Mouse (Mus musculus) heart, embryonic 10.5 days (tissue): ENCODE data around the gene Ubox5. TPM values are rescaled to one million over a fixed set of nuclear protein-coding genes. Genes with fewer than 3 reads are reported as not detected.
"Not testable (repeated sequence)": the region's sequence is repeated elsewhere in the genome, so short reads cannot be mapped to it uniquely, and the experiment has no call there.

ENCODE experiments used
- DNase-seq: peaks from one replicate; pipeline ENCODE4 v3.0.0-alpha.2; 2017; ENCODE audit warnings: low spot score
- H3K27ac ChIP-seq: fragments of 300-500 bp; sonication (generic); 2 replicates; pipeline ENCODE4 v1.5.1; 2016; ENCODE audit warnings: mild to moderate bottlenecking
- H3K27me3 ChIP-seq: fragments of 300-500 bp; sonication (generic); 2 replicates; pipeline ENCODE4 v1.6.1; 2016; ENCODE audit warnings: mild to moderate bottlenecking; ENCODE audit not compliant: poor library complexity, insufficient read depth, severe bottlenecking
- H3K36me3 ChIP-seq: fragments of 300-500 bp; sonication (generic); 2 replicates; pipeline ENCODE4 v1.6.1; 2016; ENCODE audit warnings: mild to moderate bottlenecking, moderate library complexity
- H3K4me1 ChIP-seq: fragments of 300-500 bp; sonication (generic); 2 replicates; pipeline ENCODE4 v1.6.1; 2016; ENCODE audit warnings: mild to moderate bottlenecking
- H3K4me3 ChIP-seq: fragments of 300-500 bp; sonication (generic); 2 replicates; pipeline ENCODE4 v1.5.1; 2016; ENCODE audit warnings: mild to moderate bottlenecking, moderate library complexity
- H3K9me3 ChIP-seq: fragments of 300-500 bp; sonication (generic); 2 replicates; pipeline ENCODE4 v1.6.1; 2016; ENCODE audit warnings: mild to moderate bottlenecking, moderate library complexity
- WGBS: fragments of 180-500 bp; shearing (Covaris S2); methylation state at CpG from one replicate; pipeline ENCODE4 v1.1.7; 2016; 5-methylcytosine and 5-hydroxymethylcytosine counted together
- polyA plus RNA-seq: library from polyadenylated mRNA; unstranded; fragments of >200 nt; fragmentation: Nextera tagmentation; extraction: Ambion mirVana; gene quantifications from 2 replicates; pipeline ENCODE4 v1.2.1, GENCODE M21; 2016

Ubox5 gene
- polyA plus RNA-seq, 1 experiment from 2014 or later = 14.2 TPM

- no peak for DNase-seq
- 73% methylated on average over 10 of the region's 10 CpGs for WGBS
- H3K27me3 ChIP-seq = peaks cover 51% of the 10 kb centered on the region
- H3K36me3 ChIP-seq = no peaks in the 10 kb centered on the region
- H3K4me3 ChIP-seq = no peak overlapping the region
- no peaks in the 10 kb centered on the region for H3K9me3 ChIP-seq
- no peak overlapping the region for H3K27ac ChIP-seq
- peaks cover 42% of the 10 kb centered on the region for H3K4me1 ChIP-seq
Measured at GRCm38 (mm10) chr2:130583902-130584560, 45.8 kb downstream of the Ubox5 start.

DNA sequence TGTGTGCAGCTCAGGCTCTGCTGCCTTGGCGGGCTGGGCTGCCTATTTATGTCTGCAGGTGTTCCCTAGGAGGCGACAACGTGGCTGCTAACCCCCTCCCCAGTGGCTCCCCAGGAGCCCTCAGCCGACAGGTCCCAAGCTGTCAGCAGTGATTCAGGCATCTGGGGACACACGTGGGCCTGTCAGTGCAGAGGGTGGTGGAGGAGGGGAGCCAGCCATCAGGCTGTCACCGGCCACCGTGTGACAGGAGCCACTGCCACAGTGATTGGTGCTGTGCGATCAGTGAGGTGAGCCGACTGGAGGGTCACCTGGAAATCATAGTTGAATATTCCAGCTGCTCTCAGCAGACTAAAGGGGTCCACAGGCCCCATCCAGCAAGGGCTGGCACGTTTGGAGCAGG, 47.3 kb downstream of the Ubox5 start, which contains the start of gene Avp:
Avp (minus strand) TSS at position 3 of the 400 bp plus-strand sequence.
- H3K27ac ChIP-seq = no peak within 1 kb of the TSS
- H3K36me3 ChIP-seq = no peaks in the 10 kb centered on the region
- 20% methylated on average over 10 of the region's 10 CpGs for WGBS
- H3K27me3 ChIP-seq = peaks cover 66% of the 10 kb centered on the region
- DNase-seq = no peak
- peaks cover 40% of the 10 kb centered on the region for H3K4me1 ChIP-seq
- H3K4me3 ChIP-seq = 0 out of 2 replicates have a peak within 1 kb of the TSS, but pooled peaks have one; percentile 5
- H3K9me3 ChIP-seq = no peaks in the 10 kb centered on the region

DNA sequence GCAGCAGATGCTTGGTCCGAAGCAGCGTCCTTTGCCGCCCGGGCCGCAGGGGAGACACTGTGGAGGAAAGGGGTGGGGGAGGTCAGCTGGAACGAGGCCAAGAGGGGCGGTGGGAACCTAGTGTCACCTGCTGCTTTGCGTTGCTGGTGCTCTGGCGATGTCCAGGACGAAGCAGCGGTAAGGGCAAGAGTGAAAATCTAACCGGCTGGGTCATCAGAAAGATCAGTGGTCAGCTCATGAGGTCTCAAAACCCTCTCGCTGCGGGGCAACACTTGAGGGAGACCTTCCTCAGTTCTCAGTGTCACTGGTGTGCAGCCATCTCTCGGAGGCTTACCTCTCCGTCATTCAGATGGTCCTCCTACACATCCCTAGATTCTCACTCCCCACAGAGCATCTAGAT, 48.6 kb downstream of the Ubox5 start:
- Histone ChIP-seq H3K36me3 (no peaks in the 10 kb centered on the region), H3K4me1 (peaks cover 53% of the 10 kb centered on the region), H3K9me3 (no peaks in the 10 kb centered on the region), H3K4me3 (peak overlapping the region; percentile 57), H3K27me3 (peaks cover 75% of the 10 kb centered on the region), H3K27ac (peak overlapping the region; percentile 37; the same call in 1 of the 2 replicates)
- 4% methylated on average over 16 of the region's 16 CpGs for WGBS
- DNase-seq = no peak

DNA sequence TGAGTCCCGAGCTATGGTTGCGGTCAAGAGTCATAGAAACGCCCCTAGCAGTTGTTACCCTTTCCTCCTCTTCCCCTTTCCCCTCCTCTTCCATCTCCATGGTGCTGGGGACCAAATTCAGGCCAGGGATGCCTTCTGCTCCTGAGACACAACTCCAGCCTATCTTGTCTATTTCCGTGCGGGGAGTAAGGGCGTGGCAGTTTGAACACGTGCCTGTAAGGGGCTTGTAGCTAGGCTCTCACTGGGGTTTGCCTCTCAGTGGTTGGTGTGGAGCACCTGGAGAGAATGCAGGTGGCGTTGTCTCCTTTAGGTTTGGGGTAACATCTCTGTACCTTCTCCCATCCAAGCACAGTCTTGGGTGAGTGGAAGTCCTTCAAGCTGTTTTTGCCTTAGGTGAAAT, 50.0 kb downstream of the Ubox5 start:
- no peak for DNase-seq
- Histone ChIP-seq H3K4me3 (0 out of 2 replicates have a peak overlapping the region, but pooled peaks have one; percentile 8), H3K27ac (no peak overlapping the region), H3K4me1 (peaks cover 55% of the 10 kb centered on the region), H3K9me3 (no peaks in the 10 kb centered on the region), H3K27me3 (peaks cover 89% of the 10 kb centered on the region), H3K36me3 (no peaks in the 10 kb centered on the region)
- WGBS = 9% methylated on average over 8 of the region's 8 CpGs

DNA sequence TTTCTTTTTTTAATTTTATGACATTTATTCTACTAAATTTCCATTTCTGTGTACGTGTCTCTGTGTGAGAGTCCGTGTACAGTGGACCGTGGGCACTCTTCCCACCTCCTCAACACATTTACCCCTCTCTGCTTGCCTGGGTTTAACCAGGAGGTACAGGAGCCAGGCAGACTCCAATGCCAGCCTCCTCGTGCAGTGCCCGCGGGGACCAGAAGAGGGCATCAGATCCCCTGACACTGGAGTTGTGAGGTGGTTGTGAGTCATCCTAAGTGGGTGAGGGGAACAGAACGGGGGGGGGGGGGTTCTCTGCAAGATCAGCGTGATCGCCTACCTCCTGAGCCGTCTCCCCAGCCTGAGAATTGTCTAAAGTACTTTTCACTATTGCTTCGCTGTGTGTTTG, 51.7 kb downstream of the Ubox5 start:
- Histone ChIP-seq H3K36me3 (no peaks in the 10 kb centered on the region), H3K27ac (no peak overlapping the region), H3K4me1 (peaks cover 47% of the 10 kb centered on the region), H3K27me3 (peaks cover 98% of the 10 kb centered on the region), H3K9me3 (no peaks in the 10 kb centered on the region), H3K4me3 (no peak overlapping the region)
- 11% methylated on average over 11 of the region's 11 CpGs for WGBS
- DNase-seq = no peak

DNA sequence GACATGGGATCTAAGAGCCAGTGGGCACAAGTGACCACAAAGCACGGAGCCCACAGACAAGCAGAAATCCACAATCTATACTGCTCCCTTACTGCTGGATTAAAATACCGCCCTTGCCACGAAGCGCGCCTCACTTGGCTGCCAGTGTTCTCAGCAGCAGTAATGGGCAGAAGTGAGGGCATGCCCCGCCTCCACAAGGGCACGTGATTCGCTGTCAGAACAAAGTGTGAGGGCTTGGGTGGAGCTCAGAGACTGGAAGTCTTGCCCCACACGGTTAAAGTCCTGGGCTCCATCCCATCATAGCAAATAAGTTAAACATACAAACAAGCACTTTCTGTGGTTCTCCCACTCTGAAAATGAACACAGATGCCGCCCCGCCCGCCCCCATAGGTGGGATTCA, 52.2 kb downstream of the Ubox5 start:
- H3K27ac ChIP-seq = no peak overlapping the region
- no peaks in the 10 kb centered on the region for H3K9me3 ChIP-seq
- H3K36me3 ChIP-seq = no peaks in the 10 kb centered on the region
- H3K27me3 ChIP-seq = peaks cover 93% of the 10 kb centered on the region
- H3K4me3 ChIP-seq = peak overlapping the region; percentile 19
- WGBS = 6% methylated on average over 12 of the region's 12 CpGs
- peaks cover 42% of the 10 kb centered on the region for H3K4me1 ChIP-seq
- no peak for DNase-seq

DNA sequence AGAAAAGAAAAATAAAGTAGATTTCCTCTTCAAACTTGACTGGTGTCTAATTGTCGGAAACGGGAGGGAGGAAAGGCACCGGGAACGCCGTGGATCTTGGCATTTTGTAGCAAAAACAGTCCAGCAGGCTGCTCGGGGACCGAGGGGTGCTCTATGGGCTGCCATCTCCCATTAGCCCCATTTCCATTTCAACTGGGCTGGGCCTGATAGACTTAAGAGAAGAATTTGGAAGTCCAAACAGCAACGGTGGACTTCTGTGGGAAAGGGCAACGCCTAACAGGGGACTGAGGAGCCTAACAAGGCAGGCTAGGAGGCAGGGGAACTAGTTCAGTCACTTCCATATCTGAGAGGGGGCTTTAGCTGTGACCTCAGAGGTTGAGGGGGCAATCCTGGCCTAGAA, 52.8 kb downstream of the Ubox5 start:
- Histone ChIP-seq H3K27me3 (peaks cover 92% of the 10 kb centered on the region), H3K36me3 (no peaks in the 10 kb centered on the region), H3K4me3 (peak overlapping the region; percentile 52; the same call in 1 of the 2 replicates), H3K9me3 (no peaks in the 10 kb centered on the region), H3K27ac (no peak overlapping the region), H3K4me1 (peaks cover 36% of the 10 kb centered on the region)
- DNase-seq = no peak
- WGBS = 3% methylated on average over 9 of the region's 9 CpGs

DNA sequence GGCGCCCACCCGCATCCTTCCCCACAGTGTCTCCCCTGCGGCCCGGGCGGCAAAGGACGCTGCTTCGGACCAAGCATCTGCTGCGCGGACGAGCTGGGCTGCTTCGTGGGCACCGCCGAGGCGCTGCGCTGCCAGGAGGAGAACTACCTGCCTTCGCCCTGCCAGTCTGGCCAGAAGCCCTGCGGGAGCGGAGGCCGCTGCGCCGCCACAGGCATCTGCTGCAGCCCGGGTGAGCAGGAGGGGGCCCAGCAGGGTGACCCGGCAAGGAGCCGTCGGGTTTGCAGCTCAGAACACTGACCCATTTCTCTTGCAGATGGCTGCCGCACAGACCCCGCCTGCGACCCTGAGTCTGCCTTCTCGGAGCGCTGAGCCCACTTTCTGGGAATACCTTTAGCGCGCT, 53.3 kb downstream of the Ubox5 start:
- Histone ChIP-seq H3K27me3 (peaks cover 91% of the 10 kb centered on the region), H3K4me3 (peak overlapping the region; percentile 52), H3K4me1 (peaks cover 35% of the 10 kb centered on the region)
- not testable (repeated sequence) for H3K27ac ChIP-seq, H3K9me3 ChIP-seq, H3K36me3 ChIP-seq, DNase-seq
- WGBS = 2% methylated on average over 32 of the region's 32 CpGs

DNA sequence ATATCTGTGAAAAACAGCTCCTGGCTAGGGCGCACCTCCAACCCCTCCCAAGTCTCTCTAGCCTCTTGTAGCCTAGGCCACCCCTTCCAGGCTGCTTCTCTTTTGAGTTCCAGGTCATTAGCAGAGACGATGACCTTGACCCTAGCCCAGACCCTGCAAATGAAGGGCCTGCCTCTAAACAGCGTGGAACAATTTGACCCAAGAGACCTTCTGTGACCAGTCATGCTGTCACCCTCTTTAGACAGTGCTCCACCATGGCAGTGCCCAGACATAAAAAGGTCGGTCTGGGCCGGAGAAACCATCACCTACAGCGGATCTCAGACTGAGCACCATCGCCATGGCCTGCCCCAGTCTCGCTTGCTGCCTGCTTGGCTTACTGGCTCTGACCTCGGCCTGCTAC, 54.0 kb downstream of the Ubox5 start, which contains the start of gene Oxt:
Oxt (plus strand) TSS at position 301 of the 400 bp plus-strand sequence.
- no peak for DNase-seq
- no peaks in the 10 kb centered on the region for H3K36me3 ChIP-seq
- peaks cover 30% of the 10 kb centered on the region for H3K4me1 ChIP-seq
- H3K27ac ChIP-seq = no peak within 1 kb of the TSS; the same call in 1 of the 2 replicates
- H3K9me3 ChIP-seq = no peaks in the 10 kb centered on the region
- H3K27me3 ChIP-seq = peaks cover 84% of the 10 kb centered on the region
- H3K4me3 ChIP-seq = peak within 1 kb of the TSS; percentile 52
- WGBS = 45% methylated on average over 9 of the region's 9 CpGs

DNA sequence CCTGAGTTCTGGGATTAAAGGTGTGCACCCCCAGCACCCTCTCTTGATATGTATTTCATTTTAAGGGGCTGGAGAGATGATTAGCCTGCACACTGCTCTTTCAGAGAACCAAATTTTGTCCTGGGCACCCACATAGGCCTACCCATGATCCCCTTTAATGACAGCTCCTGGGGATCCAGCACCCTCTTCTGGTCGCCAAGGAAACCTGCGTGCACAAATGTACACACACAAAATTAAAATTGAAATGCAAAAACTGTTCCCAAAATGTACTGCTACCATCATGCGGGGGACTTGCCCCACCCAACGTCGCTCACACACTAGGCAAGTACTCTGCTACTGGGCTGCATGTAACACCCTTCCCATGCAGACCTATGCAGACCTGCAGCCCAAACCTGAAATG, 54.9 kb downstream of the Ubox5 start:
- H3K4me3 ChIP-seq = no peak overlapping the region
- H3K4me1 ChIP-seq = peaks cover 21% of the 10 kb centered on the region
- H3K27ac ChIP-seq = no peak overlapping the region
- H3K27me3 ChIP-seq = peaks cover 75% of the 10 kb centered on the region
- WGBS = 80% methylated on average over 5 of the region's 5 CpGs
- no peak for DNase-seq
- H3K36me3 ChIP-seq = no peaks in the 10 kb centered on the region
- no peaks in the 10 kb centered on the region for H3K9me3 ChIP-seq

GRCm38 (mm10) chr2:130569926-130570325, 59.9 kb downstream of the Ubox5 start:
- no peak overlapping the region for H3K27ac ChIP-seq
- H3K9me3 ChIP-seq = no peaks in the 10 kb centered on the region
- peaks cover 2% of the 10 kb centered on the region for H3K4me1 ChIP-seq
- peaks cover 24% of the 10 kb centered on the region for H3K27me3 ChIP-seq
- peaks cover 20% of the 10 kb centered on the region for H3K36me3 ChIP-seq
- H3K4me3 ChIP-seq = no peak overlapping the region
- no peak for DNase-seq

- Histone ChIP-seq H3K4me3 (no peak overlapping the region), H3K27me3 (peaks cover 16% of the 10 kb centered on the region; the same call in 1 of the 2 replicates), H3K27ac (no peak overlapping the region), H3K9me3 (no peaks in the 10 kb centered on the region), H3K36me3 (peaks cover 20% of the 10 kb centered on the region), H3K4me1 (peaks cover 11% of the 10 kb centered on the region)
- WGBS = 79% methylated on average over 4 of the region's 4 CpGs
- no peak for DNase-seq
Measured at GRCm38 (mm10) chr2:130568921-130569320, 60.9 kb downstream of the Ubox5 start.

- Histone ChIP-seq H3K4me3 (peak overlapping the region; percentile 84), H3K4me1 (peaks cover 18% of the 10 kb centered on the region), H3K9me3 (no peaks in the 10 kb centered on the region), H3K27me3 (no peaks in the 10 kb centered on the region), H3K36me3 (peaks cover 20% of the 10 kb centered on the region), H3K27ac (no peak overlapping the region)
- no peak for DNase-seq
- WGBS = 84% methylated on average over 8 of the region's 8 CpGs
Measured at GRCm38 (mm10) chr2:130564983-130565382, 64.9 kb downstream of the Ubox5 start.
